8 mouse cellular contexts compared by ENCODE assay signal in genomic region chr11:8663444-8664392, GRCm38 (mm10). TPM values are rescaled to one million over a fixed set of nuclear protein-coding genes. Genes with fewer than 3 reads are reported as not detected.
A peak's percentile ranks its signal among the peaks of the same experiment; 100 is the strongest.
DNase-seq lines count a peak whose midpoint lies in the region; ATAC-seq lines count a peak whose summit lies in the region.

No protein-coding gene starts in this region.

- H3K4me2 ChIP-seq in intestine, embryonic 15.5 days (replicated peaks), result peak overlapping the region; percentile 74
- H3K4me2 ChIP-seq in liver, embryonic 15.5 days, result peak overlapping the region; percentile 76
- peak overlapping the region; percentile 78 for H3K4me2 ChIP-seq in neural tube, embryonic 13.5 days

- WGBS in intestine, embryonic 15.5 days, result under 1% methylated on average over 52 of the region's 52 CpGs
- under 1% methylated on average over 50 of the region's 52 CpGs for WGBS in liver, embryonic 15.5 days (ENCODE audit: insufficient replicate concordance)
- under 1% methylated on average over 52 of the region's 52 CpGs for WGBS in neural tube, embryonic 13.5 days

- H3K4me3 ChIP-seq in intestine, embryonic 15.5 days (replicated peaks), result peak overlapping the region; percentile 81
- H3K4me3 ChIP-seq in liver, embryonic 15.5 days (replicated peaks), result peak overlapping the region; percentile 65
- peak overlapping the region; percentile 58 for H3K4me3 ChIP-seq in neural tube, embryonic 13.5 days

- peak; percentile 42 for DNase-seq in layer of hippocampus, adult 11-12 months (ENCODE audit: low spot score)
- DNase-seq in layer of hippocampus, adult 8-10 months (ENCODE audit: low spot score in 2 of 2), result no peak
- DNase-seq in cerebellum, postnatal 14 days, result peak; percentile 51 to 53
- DNase-seq in gastrocnemius, postnatal 36 days, result peak; percentile 16 to 57
- DNase-seq in thymus, postnatal 25 days, result peak; percentile 47

- H3K36me3 ChIP-seq in intestine, embryonic 15.5 days, result 0 out of 2 replicates have a peak, but pooled peaks cover under 1% of the 10 kb centered on the region
- H3K36me3 ChIP-seq in liver, embryonic 15.5 days (replicated peaks), result no peaks in the 10 kb centered on the region
- H3K36me3 ChIP-seq in neural tube, embryonic 13.5 days, result no peaks in the 10 kb centered on the region

- no peaks in the 10 kb centered on the region for H3K9me3 ChIP-seq in intestine, embryonic 15.5 days
- no peaks in the 10 kb centered on the region for H3K9me3 ChIP-seq in liver, embryonic 15.5 days (replicated peaks)
- no peaks in the 10 kb centered on the region for H3K9me3 ChIP-seq in neural tube, embryonic 13.5 days

- peak; percentile 94 for ATAC-seq in intestine, embryonic 15.5 days
- peak; percentile 74 for ATAC-seq in liver, embryonic 15.5 days (ENCODE audit: insufficient read depth)
- ATAC-seq in neural tube, embryonic 13.5 days (ENCODE audit: low read depth), result peak; percentile 79

- H3K9ac ChIP-seq in intestine, embryonic 15.5 days, result peak overlapping the region; percentile 90
- H3K9ac ChIP-seq in liver, embryonic 15.5 days, result peak overlapping the region; percentile 62
- peak overlapping the region; percentile 74 for H3K9ac ChIP-seq in neural tube, embryonic 13.5 days

- peak overlapping the region; percentile 93 for H3K27ac ChIP-seq in intestine, embryonic 15.5 days
- H3K27ac ChIP-seq in liver, embryonic 15.5 days (replicated peaks), result peak overlapping the region; percentile 48
- H3K27ac ChIP-seq in neural tube, embryonic 13.5 days (replicated peaks), result peak overlapping the region; percentile 11; the same call in 1 of the 2 replicates

- H3K27me3 ChIP-seq in intestine, embryonic 15.5 days (replicated peaks), result no peaks in the 10 kb centered on the region
- peaks cover 28% of the 10 kb centered on the region for H3K27me3 ChIP-seq in liver, embryonic 15.5 days
- peaks cover 36% of the 10 kb centered on the region for H3K27me3 ChIP-seq in neural tube, embryonic 13.5 days

- H3K4me1 ChIP-seq in intestine, embryonic 15.5 days (replicated peaks), result peaks cover 36% of the 10 kb centered on the region
- H3K4me1 ChIP-seq in liver, embryonic 15.5 days (replicated peaks), result peaks cover 34% of the 10 kb centered on the region
- peaks cover 30% of the 10 kb centered on the region for H3K4me1 ChIP-seq in neural tube, embryonic 13.5 days (replicated peaks)

- intact Hi-C loops in gastrocnemius, postnatal 36 days (cut with DNase I), result no loop called here

RNA-seq across cellular contexts. Expression of gene Tns3, which starts 0.6 kb away (rescaled TPM):
- total RNA-seq in layer of hippocampus, adult 8-10 months (2022), result 10 to 100 TPM; 50.9 to 62.2 (median 57.3) TPM
- 1 to 10 TPM; 4.7 to 5.9 TPM for total RNA-seq in gastrocnemius, postnatal 36 days (2021)
- polyA plus RNA-seq in intestine, embryonic 15.5 days (2015; fragmentation: Nextera tagmentation; extraction: Ambion mirVana), result 21.1 and 22.9 TPM in 2 replicates
- polyA plus RNA-seq in liver, embryonic 15.5 days (2015; fragmentation: Nextera tagmentation; extraction: Ambion mirVana), result 3.4 and 3.8 TPM in 2 replicates
- polyA plus RNA-seq in neural tube, embryonic 13.5 days (2015; fragmentation: Nextera tagmentation; extraction: Ambion mirVana), result 7.9 TPM in 2 replicates

Comparison
In these comparisons a context has a peak if more than half of its experiments do, and no peak if none do; other contexts are left out.
1. DNase-seq: peak in layer of hippocampus, adult 11-12 months (single experiment), cerebellum, postnatal 14 days (2 of 2), gastrocnemius, postnatal 36 days (2 of 2) and thymus, postnatal 25 days (single experiment); none in layer of hippocampus, adult 8-10 months (0 of 2).
2. H3K27ac ChIP-seq: peak in every context shown above with its lines; median percentile 93 in intestine, embryonic 15.5 days; 48 in liver, embryonic 15.5 days; 11 in neural tube, embryonic 13.5 days.
3. Peak in every context shown above with its lines, with median percentiles within 50 percentile points of each other: ATAC-seq, H3K4me2 ChIP-seq, H3K4me3 ChIP-seq and H3K9ac ChIP-seq.